Mouse (Mus musculus) 3T3-L1 (cell line): ENCODE measurements around the gene Gm49325.

ENCODE experiments used
- DNase-seq: peaks from one replicate; pipeline ENCODE4 v3.0.0-alpha.2; 2015; ENCODE audit warnings: low read depth, low spot score

The Gm49325 gene

GRCm38 (mm10) chr10:77626036-77626435, 20.0 kb downstream of the Gm49325 start:
- DNase-seq = no peak

GRCm38 (mm10) chr10:77626591-77626990, 20.6 kb downstream of the Gm49325 start:
- DNase-seq = no peak

GRCm38 (mm10) chr10:77627497-77627896, 21.5 kb downstream of the Gm49325 start:
- peak; percentile 85 for DNase-seq

DNA sequence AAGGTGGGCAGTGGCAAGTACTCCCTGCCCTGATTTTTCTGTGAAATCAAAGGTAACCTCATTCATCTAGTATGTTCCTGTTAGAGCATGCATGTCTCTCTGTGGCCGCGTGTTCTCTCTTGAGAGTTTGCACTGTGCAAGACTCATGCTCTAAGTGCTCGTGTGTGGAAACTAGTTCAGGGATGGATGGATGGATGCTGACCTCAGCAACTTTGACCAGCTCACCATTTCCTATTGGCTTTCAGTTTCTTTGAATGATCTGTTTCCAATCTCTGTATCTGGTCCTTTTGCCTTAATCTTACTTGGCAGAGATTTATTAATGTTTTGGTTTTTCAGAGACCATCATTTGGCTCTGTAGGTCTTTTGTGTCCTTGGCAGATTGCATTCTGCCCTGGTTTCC, 23.2 kb downstream of the Gm49325 start:
- DNase-seq = no peak

DNA sequence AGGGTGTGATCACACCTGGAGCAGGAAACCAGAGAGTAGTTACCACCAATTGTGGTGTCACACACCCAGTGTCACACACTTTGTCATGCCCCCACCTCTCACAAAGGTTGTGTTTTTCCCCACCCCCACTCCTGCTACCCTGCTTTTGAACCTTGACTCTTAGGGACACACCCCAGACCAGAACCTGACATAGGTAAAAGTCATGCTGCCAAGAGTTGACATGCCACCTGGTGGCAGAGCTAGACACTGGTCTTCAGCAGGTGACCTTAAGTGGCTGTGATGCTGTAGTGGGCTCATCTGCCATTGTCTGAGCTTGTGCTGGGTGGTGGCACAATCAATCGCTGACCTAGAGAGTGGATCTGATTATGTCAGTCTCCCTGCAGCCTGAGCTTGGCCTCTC, 24.0 kb downstream of the Gm49325 start:
- DNase-seq = no peak

DNA sequence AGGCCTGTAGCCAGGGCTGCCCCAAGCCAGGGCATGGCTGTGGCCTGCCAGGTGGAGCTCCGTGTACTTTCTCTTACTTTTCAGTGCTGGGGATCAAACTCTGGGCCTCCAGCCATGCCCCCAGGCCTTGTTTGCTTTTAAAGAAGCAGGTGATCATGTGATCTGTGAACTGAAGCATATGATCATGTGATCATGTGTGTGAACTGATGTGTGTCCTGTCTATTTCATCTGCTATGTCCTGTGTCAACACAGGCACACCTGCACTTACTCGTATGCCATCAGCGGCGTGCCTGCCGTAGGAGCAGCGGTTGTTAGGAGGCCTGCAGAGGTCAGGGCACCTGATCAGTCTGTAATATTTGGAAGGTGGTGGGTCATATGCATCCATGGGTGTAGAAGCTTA, 28.0 kb downstream of the Gm49325 start:
- no peak for DNase-seq

GRCm38 (mm10) chr10:77634452-77635231, 28.6 kb downstream of the Gm49325 start:
- DNase-seq = peak; percentile 58

- no peak for DNase-seq
Observed at GRCm38 (mm10) chr10:77636234-77636922, 30.4 kb downstream of the Gm49325 start.

DNA sequence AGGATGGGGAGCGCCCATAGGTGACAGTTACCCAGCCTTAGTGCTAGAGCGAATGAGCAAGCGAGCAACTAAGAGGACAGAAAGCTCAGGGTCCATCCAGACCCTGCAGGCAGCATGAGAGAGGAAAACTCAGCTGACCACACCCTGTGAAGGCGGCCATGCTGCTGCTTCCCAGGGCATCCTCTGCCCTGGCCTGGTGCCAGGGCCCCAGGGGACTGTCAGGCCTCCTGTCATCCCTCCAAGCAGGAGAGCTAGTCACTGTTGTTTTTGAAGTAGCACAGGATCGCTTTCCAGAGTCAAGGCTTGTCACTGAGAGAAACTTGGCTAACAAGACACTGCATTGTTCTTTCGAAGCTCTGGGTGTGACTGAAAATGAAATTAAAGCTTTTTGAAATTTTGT, 33.0 kb downstream of the Gm49325 start:
- DNase-seq = no peak

GRCm38 (mm10) chr10:77643160-77643559, 37.2 kb downstream of the Gm49325 start:
- DNase-seq = no peak

DNA sequence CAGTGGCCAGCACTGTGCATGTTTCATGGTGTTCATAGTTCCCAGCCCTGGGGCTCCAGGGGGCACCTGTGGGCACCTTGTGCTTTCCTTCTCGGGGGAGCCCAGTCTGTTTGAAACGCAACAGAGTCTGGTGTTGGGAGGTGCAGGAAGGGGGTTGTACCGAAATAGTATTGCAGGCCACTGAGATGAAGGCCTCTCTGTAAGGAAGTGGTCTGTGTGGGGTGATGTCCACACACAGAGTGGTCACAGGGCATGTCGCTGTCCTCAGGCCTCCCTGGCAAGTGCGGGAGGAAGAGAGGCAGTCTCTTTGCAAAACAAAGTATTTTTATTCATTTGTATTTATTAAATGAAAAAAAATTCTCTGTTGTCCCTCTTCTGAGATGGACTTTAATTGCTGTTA, 39.6 kb downstream of the Gm49325 start:
- no peak for DNase-seq

GRCm38 (mm10) chr10:77647461-77647860, 41.5 kb downstream of the Gm49325 start:
- DNase-seq = no peak

DNA sequence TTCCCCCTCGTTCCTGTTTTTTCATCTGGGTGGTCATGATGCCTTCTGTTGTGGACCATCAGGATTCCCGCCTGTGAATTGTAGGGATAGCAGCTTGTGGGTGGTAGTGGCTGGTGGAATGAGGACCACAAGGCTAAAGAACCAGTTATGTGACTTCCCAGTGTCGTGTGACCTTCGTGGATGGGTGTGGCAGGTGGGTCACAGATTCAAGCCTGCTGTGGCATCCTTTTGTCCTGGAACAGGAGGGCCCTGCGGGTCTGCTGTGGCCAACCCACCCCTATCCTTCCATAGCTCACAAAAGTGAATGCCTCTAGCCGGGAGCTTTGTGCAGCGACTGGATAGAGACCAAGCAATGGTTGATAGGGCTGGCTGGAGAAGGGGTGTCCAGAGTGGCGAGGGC, 41.9 kb downstream of the Gm49325 start:
- DNase-seq = no peak

DNA sequence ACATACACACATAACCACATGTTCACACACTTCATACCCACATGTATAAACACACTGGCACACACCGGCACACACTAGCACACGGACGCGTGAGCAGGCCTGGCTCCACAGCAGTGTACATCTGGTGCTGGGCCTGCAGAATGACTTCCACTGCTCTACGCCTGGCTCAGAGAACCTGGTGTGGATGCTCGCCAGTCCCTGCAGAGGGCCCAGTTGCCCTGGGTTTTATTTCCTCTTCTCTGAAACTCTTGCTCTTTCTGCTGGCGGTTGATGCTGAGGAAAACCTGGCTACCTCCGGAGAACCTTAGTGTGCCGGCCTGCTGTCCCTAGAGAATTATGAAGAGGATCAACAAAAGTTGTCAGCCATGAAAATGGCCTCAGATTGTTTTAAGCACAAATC, 46.0 kb downstream of the Gm49325 start:
- DNase-seq = no peak

- no peak for DNase-seq
Observed at GRCm38 (mm10) chr10:77658286-77658994, 52.4 kb downstream of the Gm49325 start.

GRCm38 (mm10) chr10:77663949-77664665, 58.1 kb downstream of the Gm49325 start:
- DNase-seq = no peak

DNA sequence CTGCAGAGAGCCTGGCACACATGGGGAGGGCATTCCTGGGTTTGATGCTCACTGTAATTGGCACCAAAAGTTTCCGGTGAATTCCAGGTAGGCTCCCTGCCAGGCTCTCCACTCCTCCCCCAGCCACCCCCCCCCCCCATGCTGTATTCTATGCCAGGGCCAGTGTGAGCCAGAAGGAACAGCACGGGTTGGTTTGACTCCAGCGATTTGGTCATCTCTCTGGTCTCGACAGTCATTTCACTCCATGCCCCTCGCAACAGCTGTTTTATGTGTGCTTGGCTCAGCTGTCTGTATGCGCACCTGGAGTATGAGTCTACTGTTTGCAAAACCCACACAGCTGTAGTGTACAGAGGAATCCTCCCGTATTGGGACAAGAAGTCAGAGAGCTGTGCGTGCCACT, 60.3 kb downstream of the Gm49325 start:
- DNase-seq = no peak

- DNase-seq = no peak
Observed at GRCm38 (mm10) chr10:77667402-77667801, 61.4 kb downstream of the Gm49325 start.

- no peak for DNase-seq
Observed at GRCm38 (mm10) chr10:77670710-77671109, 64.7 kb downstream of the Gm49325 start.

DNA sequence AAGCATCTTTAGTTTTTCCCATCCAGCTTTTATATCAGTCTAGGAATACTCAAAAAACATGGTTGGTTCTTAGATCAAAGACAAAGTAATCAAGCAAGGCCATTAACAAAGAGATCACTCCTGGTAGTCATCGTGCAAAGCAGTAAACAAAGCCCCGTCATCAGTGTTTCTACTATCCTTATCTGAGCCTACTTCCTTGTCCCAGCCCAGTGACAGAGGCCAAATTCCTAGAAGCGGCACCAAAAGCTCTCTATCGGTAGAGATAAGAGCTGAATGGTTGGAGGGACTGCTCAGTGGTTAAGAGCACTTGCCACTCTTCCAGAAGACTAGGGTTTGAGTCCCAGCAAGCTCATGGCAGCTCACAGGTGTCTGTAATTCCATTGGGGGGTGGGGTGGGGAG, 65.5 kb downstream of the Gm49325 start:
- no peak for DNase-seq

DNA sequence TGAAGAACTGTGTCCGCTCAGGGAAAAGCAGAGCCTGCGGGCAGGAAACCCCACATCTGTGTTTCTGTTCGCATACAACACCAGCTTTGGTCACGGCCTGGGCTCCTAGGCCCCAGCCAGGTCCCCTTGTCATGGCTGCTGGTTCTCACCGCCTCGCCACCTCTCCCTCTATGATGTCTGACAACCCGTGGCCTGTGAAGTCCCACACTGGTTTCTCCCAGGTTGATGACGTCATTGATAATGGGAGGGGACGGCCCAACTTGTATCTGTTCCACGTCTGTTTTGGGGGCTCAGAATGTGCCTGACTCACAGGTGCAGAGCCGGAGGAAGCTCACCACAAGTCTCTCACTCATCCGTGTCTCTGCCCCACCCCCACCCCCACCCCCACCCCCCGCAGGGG, 67.8 kb downstream of the Gm49325 start:
- DNase-seq = no peak

GRCm38 (mm10) chr10:77677562-77677961, 71.6 kb downstream of the Gm49325 start:
- no peak for DNase-seq
